29 mouse cellular contexts compared by ENCODE assay signal in the genomic region with DNA sequence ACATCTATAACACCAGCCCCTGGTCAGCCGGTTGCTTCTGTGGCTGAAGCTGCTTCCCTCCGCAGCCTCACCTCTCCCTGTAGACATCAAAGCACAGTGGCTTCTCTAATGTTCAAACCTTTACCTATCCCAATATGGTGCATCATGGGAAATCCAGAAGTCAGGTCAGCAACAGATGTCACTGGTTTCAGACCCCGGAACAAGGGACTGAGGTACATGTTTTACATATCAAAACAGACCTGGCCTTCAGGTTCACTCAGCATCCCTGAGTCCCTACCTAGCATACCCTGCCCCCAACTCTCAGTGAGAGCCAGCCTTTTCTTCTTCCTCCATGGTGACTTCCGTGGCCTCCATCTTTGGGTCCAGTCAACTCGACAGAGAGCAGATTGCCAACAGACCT.
DNase-seq lines count a peak whose midpoint lies in the region; ATAC-seq and TF ChIP-seq lines count a peak whose summit lies in the region.
"Had no signal": no experiment of that assay in that cellular context is flagged by ENCODE, and none has a peak within 500 bp of the region (broad histone marks: within the 10 kb centered on the region; RNA-seq: fewer than 3 reads in every experiment).

No protein-coding gene starts in this region.

- ATAC-seq in limb, embryonic 13.5 days (ENCODE audit: low FRiP score, low read depth), result no peak
- no peak for ATAC-seq in hindbrain, embryonic 14.5 days (ENCODE audit: low FRiP score)
- ATAC-seq: activated CD4-positive, CD25-positive, alpha-beta regulatory T cell, adult 4 months; CD4-positive, CD25-positive, alpha-beta regulatory T cell, adult 4 months; forebrain, embryonic 15.5 days; Patski had no signal

- no peak overlapping the region for H3K4me3 ChIP-seq in limb, embryonic 13.5 days
- H3K4me3 ChIP-seq in limb, embryonic 10.5 days, result no peak overlapping the region
- peak overlapping the region; percentile 70 for H3K4me3 ChIP-seq in E14TG2a.4 (replicated peaks; ENCODE audit: low read length)
- no peak overlapping the region for H3K4me3 ChIP-seq in ES-Bruce4 (ENCODE audit: low read depth, low read length)
- no peak overlapping the region for H3K4me3 ChIP-seq in hindbrain, embryonic 14.5 days (replicated peaks; ENCODE audit: low read length)
- H3K4me3 ChIP-seq: embryonic facial prominence, embryonic 10.5 days; embryonic facial prominence, embryonic 13.5 days; erythroblast, embryonic 14.5 days; forebrain, embryonic 12.5 days; forebrain, embryonic 15.5 days; heart, embryonic 12.5 days; heart, embryonic 15.5 days; hindbrain, embryonic 15.5 days had no signal

- no peak overlapping the region for H3K4me2 ChIP-seq in limb, embryonic 13.5 days (replicated peaks)
- no peak overlapping the region for H3K4me2 ChIP-seq in hindbrain, embryonic 14.5 days (replicated peaks)
- H3K4me2 ChIP-seq: forebrain, embryonic 12.5 days; forebrain, embryonic 15.5 days; heart, embryonic 12.5 days; heart, embryonic 15.5 days; hindbrain, embryonic 15.5 days had no signal

- H3K27me3 ChIP-seq in limb, embryonic 13.5 days, result no peaks in the 10 kb centered on the region
- H3K27me3 ChIP-seq in limb, embryonic 10.5 days (ENCODE audit: low read depth, poor library complexity, severe bottlenecking), result no peaks in the 10 kb centered on the region
- H3K27me3 ChIP-seq in E14TG2a.4 (ENCODE audit: insufficient read depth, low read length) (no peaks in the 10 kb centered on the region), ES-Bruce4 (ENCODE audit: control insufficient read depth, insufficient read depth, low read length, poor library complexity, severe bottlenecking) (no peaks in the 10 kb centered on the region)
- H3K27me3 ChIP-seq in hindbrain, embryonic 14.5 days (ENCODE audit: control insufficient read depth, insufficient read depth, low read length), result no peaks in the 10 kb centered on the region
- H3K27me3 ChIP-seq: embryonic facial prominence, embryonic 13.5 days; forebrain, embryonic 12.5 days; forebrain, embryonic 15.5 days; heart, embryonic 12.5 days; heart, embryonic 15.5 days; hindbrain, embryonic 15.5 days; Patski had no signal

- WGBS in limb, embryonic 13.5 days, result 69% methylated on average over 5 of the region's 5 CpGs
- 71% methylated on average over 5 of the region's 5 CpGs for WGBS in limb, embryonic 10.5 days
- 73% methylated on average over 5 of the region's 5 CpGs for WGBS in hindbrain, embryonic 14.5 days

- no peak for DNase-seq in limb, embryonic 10.5 days (ENCODE audit: low spot score)
- DNase-seq in R1 (ENCODE audit: low read depth, low spot score), result peak; percentile 89
- no peak for DNase-seq in hindbrain, embryonic 14.5 days (ENCODE audit: low spot score)
- no peak for DNase-seq in spleen, adult 12 weeks (ENCODE audit: low spot score)
- DNase-seq: adrenal gland, adult 8-10 months; adrenal gland, postnatal 25 days; cerebellum, adult 11-12 months; cerebellum, adult 8-10 months; cerebellum, postnatal 10 days; cerebellum, postnatal 36 days; embryo, embryonic 11 days; gastrocnemius, postnatal 25 days; heart, adult 18-20 months; heart, postnatal 14 days; heart, postnatal 4 days had no signal

- TF ChIP-seq EP300 in ES-Bruce4 (IDR thresholded peaks at IDR 0.05; ENCODE audit: insufficient read depth, low read depth, low read length), result no peak

- no peak for TF ChIP-seq POLR2A in ES-Bruce4 (IDR thresholded peaks at IDR 0.05; ENCODE audit: insufficient read depth, low read length)

- no peaks in the 10 kb centered on the region for H3K36me3 ChIP-seq in limb, embryonic 13.5 days
- no peaks in the 10 kb centered on the region for H3K36me3 ChIP-seq in limb, embryonic 10.5 days
- H3K36me3 ChIP-seq in E14TG2a.4 (ENCODE audit: insufficient read depth, low read length) (peaks cover 5% of the 10 kb centered on the region; the same call in 1 of the 2 replicates), ES-Bruce4 (ENCODE audit: control insufficient read depth, insufficient read depth, low read length, poor library complexity, severe bottlenecking) (no peaks in the 10 kb centered on the region)
- H3K36me3 ChIP-seq in hindbrain, embryonic 14.5 days (replicated peaks; ENCODE audit: control insufficient read depth, insufficient read depth), result no peaks in the 10 kb centered on the region
- H3K36me3 ChIP-seq: embryonic facial prominence, embryonic 10.5 days; embryonic facial prominence, embryonic 13.5 days; forebrain, embryonic 12.5 days; forebrain, embryonic 15.5 days; heart, embryonic 12.5 days; heart, embryonic 15.5 days; hindbrain, embryonic 15.5 days had no signal

- no peaks in the 10 kb centered on the region for H3K9me3 ChIP-seq in limb, embryonic 13.5 days
- no peaks in the 10 kb centered on the region for H3K9me3 ChIP-seq in limb, embryonic 10.5 days (replicated peaks)
- H3K9me3 ChIP-seq in E14TG2a.4 (ENCODE audit: low read length) (no peaks in the 10 kb centered on the region), ES-Bruce4 (replicated peaks; ENCODE audit: control insufficient read depth, insufficient read depth, low read length, poor library complexity, severe bottlenecking) (no peaks in the 10 kb centered on the region)
- no peaks in the 10 kb centered on the region for H3K9me3 ChIP-seq in hindbrain, embryonic 14.5 days (ENCODE audit: control insufficient read depth, low read length)
- H3K9me3 ChIP-seq: embryonic facial prominence, embryonic 10.5 days; embryonic facial prominence, embryonic 13.5 days; forebrain, embryonic 12.5 days; forebrain, embryonic 15.5 days; heart, embryonic 12.5 days; heart, embryonic 15.5 days; hindbrain, embryonic 15.5 days had no signal

- peaks cover 16% of the 10 kb centered on the region for H3K4me1 ChIP-seq in limb, embryonic 13.5 days
- peaks cover 10% of the 10 kb centered on the region for H3K4me1 ChIP-seq in limb, embryonic 10.5 days
- H3K4me1 ChIP-seq in E14TG2a.4 (replicated peaks; ENCODE audit: low read depth, low read length), result peaks cover 47% of the 10 kb centered on the region
- peaks cover 4% of the 10 kb centered on the region for H3K4me1 ChIP-seq in ES-Bruce4 (ENCODE audit: control insufficient read depth, insufficient read depth, low read length)
- no peaks in the 10 kb centered on the region for H3K4me1 ChIP-seq in hindbrain, embryonic 14.5 days (replicated peaks; ENCODE audit: control insufficient read depth, insufficient read depth, low read length)
- H3K4me1 ChIP-seq: forebrain, embryonic 12.5 days had no signal

- H3K27ac ChIP-seq in limb, embryonic 13.5 days, result 0 out of 2 replicates have a peak overlapping the region, but pooled peaks have one; percentile 76
- H3K27ac ChIP-seq in limb, embryonic 10.5 days, result no peak overlapping the region
- peak overlapping the region; percentile 94 for H3K27ac ChIP-seq in ES-Bruce4 (ENCODE audit: insufficient read depth, low read length)
- no peak overlapping the region for H3K27ac ChIP-seq in hindbrain, embryonic 14.5 days
- H3K27ac ChIP-seq: forebrain, embryonic 12.5 days; forebrain, embryonic 15.5 days; hindbrain, embryonic 15.5 days had no signal

- TF ChIP-seq CTCF in E14TG2a.4 (conservative IDR thresholded peaks at IDR 0.05; ENCODE audit: low read length) (no peak), ES-Bruce4 (IDR thresholded peaks at IDR 0.05; ENCODE audit: low read depth, low read length) (no peak)

- no peak overlapping the region for H3K9ac ChIP-seq in limb, embryonic 13.5 days
- no peak overlapping the region for H3K9ac ChIP-seq in ES-Bruce4 (ENCODE audit: low read depth, poor library complexity, severe bottlenecking)
- no peak overlapping the region for H3K9ac ChIP-seq in hindbrain, embryonic 14.5 days
- H3K9ac ChIP-seq: embryonic facial prominence, embryonic 13.5 days; forebrain, embryonic 12.5 days; forebrain, embryonic 15.5 days; heart, embryonic 12.5 days; heart, embryonic 15.5 days; hindbrain, embryonic 15.5 days had no signal

Comparison
In these comparisons a context has a peak if more than half of its experiments do, and no peak if none do; other contexts are left out.
1. H3K27ac ChIP-seq: peak in limb, embryonic 13.5 days (single experiment) and ES-Bruce4 (single experiment); none in limb, embryonic 10.5 days (single experiment) and hindbrain, embryonic 14.5 days (single experiment).